Mouse (Mus musculus): ENCODE results near the gene Cers5. TPM values are rescaled to one million over a fixed set of nuclear protein-coding genes. Genes with fewer than 3 reads are reported as not detected.
A peak's percentile ranks its signal among the peaks of the same experiment; 100 is the strongest.
"Not testable (repeated sequence)": the region's sequence is repeated elsewhere in the genome, so short reads cannot be mapped to it uniquely, and the experiment has no call there.

Gene Cers5
- polyA plus RNA-seq (2015; fragmentation: Nextera tagmentation; extraction: Ambion mirVana) = 62.6 and 67.2 TPM in 2 replicates

DNA sequence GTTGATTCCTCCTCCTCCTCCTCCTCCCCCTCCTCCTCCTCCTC lies at the start of gene Cers5:
Cers5 (minus strand) TSS at position 5 of the 44 bp plus-strand sequence.
- not testable (repeated sequence) for ATAC-seq; H3K36me3 ChIP-seq (ENCODE audit: poor library complexity, severe bottlenecking); H3K27me3 ChIP-seq; H3K9me3 ChIP-seq (replicated peaks)
- Histone ChIP-seq H3K4me3 (peak within 1 kb of the TSS; percentile 81), H3K4me1 (peaks cover 16% of the 10 kb centered on the region), H3K4me2 (peak within 1 kb of the TSS; percentile 70), H3K9ac (peak within 1 kb of the TSS; percentile 78), H3K27ac (peak within 1 kb of the TSS; percentile 93)

DNA sequence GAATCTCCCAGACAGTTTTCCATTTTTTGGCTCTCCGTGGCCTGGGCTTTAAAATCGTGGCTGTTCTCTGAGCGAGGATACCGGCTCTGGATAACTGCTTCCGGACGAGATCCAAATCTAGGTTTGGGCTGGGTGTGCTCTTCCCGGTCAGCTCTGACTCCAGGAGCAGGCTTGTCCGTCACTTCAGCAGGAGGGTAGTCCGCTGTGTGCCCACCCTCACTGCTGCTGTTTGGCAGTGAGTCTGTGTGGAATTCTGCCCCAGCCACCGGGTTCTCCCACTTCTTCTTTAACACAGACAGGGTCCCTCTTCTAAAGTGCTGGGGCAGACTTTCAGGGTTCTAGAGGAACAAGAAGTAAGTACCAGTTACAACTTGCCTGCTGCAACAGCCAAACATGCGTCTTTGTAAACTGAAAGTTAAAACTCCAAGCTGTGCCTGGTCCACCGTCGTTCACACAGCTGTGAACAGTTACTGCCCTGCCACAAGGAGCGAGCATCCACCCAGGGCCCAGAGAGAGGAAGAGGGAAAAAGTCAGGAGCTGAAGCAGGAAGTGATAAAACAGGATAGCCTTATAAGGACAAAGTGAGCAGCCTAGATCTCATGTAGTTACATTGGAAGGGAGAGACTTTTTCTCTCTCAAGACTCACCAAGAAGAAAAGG lies 47.1 kb upstream of the Cers5 start:
- no peaks in the 10 kb centered on the region for H3K27me3 ChIP-seq
- WGBS = 69% methylated on average over 14 of the region's 14 CpGs
- peak overlapping the region; percentile 25 for H3K4me3 ChIP-seq
- H3K9me3 ChIP-seq (replicated peaks) = no peaks in the 10 kb centered on the region
- H3K36me3 ChIP-seq (ENCODE audit: poor library complexity, severe bottlenecking) = peaks cover 14% of the 10 kb centered on the region
- peaks cover 43% of the 10 kb centered on the region for H3K4me1 ChIP-seq
- peak overlapping the region; percentile 96 for H3K27ac ChIP-seq
- peak overlapping the region; percentile 66 for H3K9ac ChIP-seq
- no peak for ATAC-seq
- H3K4me2 ChIP-seq = peak overlapping the region; percentile 44

DNA sequence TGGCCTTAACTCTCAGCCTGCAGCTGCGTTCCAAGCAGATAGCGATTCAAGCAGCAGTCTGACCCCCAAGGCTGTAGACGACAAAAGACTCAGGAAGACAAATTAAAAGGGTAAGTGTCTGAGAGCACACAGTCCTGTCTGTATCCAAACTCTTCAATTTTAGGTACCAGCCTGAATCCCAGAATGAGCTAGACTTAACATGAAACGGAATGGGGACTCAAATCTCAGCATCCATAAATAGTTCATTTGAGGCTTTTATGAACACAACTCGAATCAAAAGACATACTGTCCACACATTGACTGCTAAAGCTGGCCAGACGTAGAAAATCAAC lies 46.4 kb upstream of the Cers5 start:
- ATAC-seq = no peak; the same call in 1 of the 2 replicates
- Histone ChIP-seq H3K4me1 (peaks cover 43% of the 10 kb centered on the region), H3K9me3 (replicated peaks) (no peaks in the 10 kb centered on the region), H3K27me3 (no peaks in the 10 kb centered on the region), H3K27ac (peak overlapping the region; percentile 96), H3K4me2 (peak overlapping the region; percentile 44), H3K4me3 (peak overlapping the region; percentile 25), H3K36me3 (ENCODE audit: poor library complexity, severe bottlenecking) (peaks cover 14% of the 10 kb centered on the region), H3K9ac (peak overlapping the region; percentile 66)
- 22% methylated on average over 6 of the region's 6 CpGs for WGBS

DNA sequence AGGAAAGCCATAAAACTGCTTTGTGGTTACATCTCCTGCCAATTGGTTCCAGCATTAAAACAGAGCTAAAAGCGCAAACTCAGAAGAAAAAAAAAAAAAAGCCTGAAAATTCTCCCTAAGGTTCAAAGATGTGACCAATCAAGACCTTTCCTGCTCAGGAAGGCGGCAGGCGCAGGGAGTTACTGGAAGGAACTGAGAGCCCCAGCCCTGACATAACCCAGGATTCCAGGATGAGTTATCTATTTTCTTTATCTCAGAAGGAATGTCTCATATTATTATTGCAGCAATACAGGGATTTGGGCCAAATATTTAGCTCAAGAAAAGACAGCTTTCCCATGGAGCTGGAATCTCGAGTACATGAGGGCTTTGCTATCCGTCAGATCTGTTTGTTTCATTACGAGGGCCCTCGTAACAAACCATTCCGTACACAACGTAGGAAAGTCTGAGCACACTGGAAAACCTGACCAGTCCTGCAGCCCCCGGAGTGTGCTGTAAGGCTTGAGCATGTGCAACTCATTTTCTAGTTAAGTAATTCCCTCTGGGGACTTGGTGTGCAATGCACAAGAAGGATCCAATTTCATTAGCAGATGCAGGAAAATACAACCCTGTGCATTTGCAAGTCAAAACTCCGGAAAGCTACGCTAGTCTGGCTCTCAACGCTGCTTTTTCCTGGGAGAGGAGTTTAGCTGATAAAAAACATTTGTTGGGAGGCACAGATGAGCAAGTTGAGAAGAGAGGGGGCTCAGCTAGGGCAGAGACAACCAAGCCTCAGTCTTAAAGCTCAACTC lies 45.8 kb upstream of the Cers5 start:
- peak; percentile 83 for ATAC-seq
- Histone ChIP-seq H3K36me3 (ENCODE audit: poor library complexity, severe bottlenecking) (peaks cover 14% of the 10 kb centered on the region), H3K9me3 (replicated peaks) (no peaks in the 10 kb centered on the region), H3K4me2 (peak overlapping the region; percentile 44), H3K27me3 (no peaks in the 10 kb centered on the region), H3K9ac (peak overlapping the region; percentile 66), H3K4me1 (peaks cover 42% of the 10 kb centered on the region), H3K4me3 (peak overlapping the region; percentile 25), H3K27ac (peak overlapping the region; percentile 96)
- 12% methylated on average over 13 of the region's 13 CpGs for WGBS

DNA sequence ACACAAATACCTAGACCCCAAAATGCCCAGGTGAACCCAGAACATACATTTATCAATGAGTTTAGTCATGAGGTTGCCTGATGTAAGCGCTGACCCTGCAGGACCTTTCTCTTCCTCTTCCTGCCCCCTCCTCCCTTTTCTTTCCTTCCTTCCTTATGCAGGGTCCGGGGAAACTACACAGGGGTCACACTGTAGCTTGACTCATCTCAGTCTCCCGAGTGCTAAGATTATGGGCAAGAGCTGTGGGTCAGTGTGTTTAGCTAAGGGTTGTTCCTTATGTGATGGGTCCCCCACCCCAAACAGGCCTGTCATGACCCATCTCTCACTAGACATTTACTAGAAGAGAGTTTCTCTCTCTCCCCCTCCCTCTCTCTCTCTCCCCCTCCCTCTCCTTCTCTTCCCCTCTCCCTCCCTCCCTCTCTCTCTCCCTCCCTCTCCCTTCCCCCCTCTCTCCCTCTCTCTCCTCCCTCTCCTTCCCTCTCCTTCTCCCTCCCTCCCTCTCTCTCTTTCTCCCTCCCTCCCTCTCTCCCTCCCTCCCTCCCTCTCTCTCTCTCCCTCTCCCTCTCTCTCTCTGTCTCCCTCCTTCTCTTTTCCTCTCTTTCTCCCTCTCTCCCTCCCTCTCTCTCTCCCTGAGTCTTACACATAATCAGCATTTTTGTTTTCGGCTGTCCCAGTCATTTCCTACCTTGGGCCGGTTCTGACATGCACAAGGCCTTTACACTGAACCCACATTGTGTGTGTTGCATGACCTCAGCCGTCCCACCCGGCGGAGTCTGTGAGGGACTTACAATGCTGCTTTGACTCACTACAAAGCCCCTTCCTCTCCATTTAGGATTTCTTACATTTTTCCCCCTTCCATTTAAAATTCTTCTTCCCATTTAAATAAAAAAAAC lies 44.9 kb upstream of the Cers5 start:
- Histone ChIP-seq H3K4me3 (no peak overlapping the region), H3K4me2 (peak overlapping the region; percentile 37; the same call in 1 of the 2 replicates), H3K9ac (peak overlapping the region; percentile 37; the same call in 1 of the 2 replicates), H3K36me3 (ENCODE audit: poor library complexity, severe bottlenecking) (peaks cover 14% of the 10 kb centered on the region), H3K27me3 (no peaks in the 10 kb centered on the region), H3K4me1 (peaks cover 39% of the 10 kb centered on the region), H3K27ac (peak overlapping the region; percentile 96), H3K9me3 (replicated peaks) (no peaks in the 10 kb centered on the region)
- ATAC-seq = peak; percentile 81
- WGBS = 21% methylated on average over 8 of the region's 8 CpGs

DNA sequence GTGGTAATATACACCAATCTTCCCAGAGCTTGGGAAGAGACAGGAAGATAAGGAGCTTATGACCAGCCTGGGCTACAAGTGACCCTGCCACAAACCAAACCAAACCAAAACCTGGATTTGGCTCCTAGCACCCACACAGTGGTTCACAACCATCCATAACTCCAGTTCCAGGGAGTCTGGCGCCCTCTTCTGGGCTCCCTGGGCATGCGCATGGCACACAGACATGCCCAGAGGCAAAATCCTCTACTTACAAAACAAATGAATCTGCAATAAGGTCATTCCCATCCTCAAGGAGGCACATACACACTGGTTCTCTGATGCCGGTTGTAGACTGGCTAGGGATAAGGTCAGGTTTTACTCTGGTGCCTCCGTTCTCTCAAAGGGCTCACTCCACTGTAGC lies 43.3 kb upstream of the Cers5 start:
- whole genome bisulfite sequencing = 89% methylated on average over 4 of the region's 4 CpGs
- Histone ChIP-seq H3K4me3 (no peak overlapping the region), H3K27me3 (no peaks in the 10 kb centered on the region), H3K27ac (no peak overlapping the region), H3K36me3 (ENCODE audit: poor library complexity, severe bottlenecking) (peaks cover 14% of the 10 kb centered on the region), H3K4me2 (no peak overlapping the region), H3K9ac (no peak overlapping the region), H3K9me3 (replicated peaks) (no peaks in the 10 kb centered on the region), H3K4me1 (peaks cover 35% of the 10 kb centered on the region)
- ATAC-seq = no peak

DNA sequence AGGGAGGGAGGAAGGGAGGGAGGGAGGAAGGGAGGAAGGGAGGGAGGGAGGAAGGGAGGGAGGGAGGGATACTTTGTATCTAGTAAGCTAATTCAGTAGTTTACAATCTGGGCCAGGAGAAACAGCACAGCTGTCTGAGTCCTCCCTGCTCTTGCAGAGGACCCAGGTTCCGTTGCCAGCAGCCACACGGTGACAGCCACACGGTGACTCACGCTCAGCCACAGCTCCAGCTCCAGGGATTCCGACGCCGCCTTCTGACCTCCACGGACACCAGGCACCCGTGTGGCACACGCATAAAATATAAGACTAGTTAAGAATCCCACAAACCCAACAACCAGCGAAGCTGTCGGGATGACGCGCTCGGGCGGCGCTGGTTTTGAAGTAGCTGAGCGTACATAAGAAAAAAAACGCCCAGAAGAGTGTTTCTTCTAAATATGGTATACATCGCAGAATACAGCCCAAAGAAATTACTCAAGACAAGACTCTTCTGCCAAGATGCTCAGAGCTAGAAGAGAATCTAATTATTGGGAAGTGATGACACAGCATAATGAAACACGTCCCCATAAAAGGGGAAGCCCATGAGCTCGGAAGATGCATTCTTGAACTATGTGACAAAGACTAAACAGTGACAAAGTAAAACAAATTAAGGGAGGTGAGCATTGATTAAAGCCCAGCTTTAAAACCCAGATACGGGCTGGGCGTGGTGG lies 42.0 kb upstream of the Cers5 start:
- peaks cover 25% of the 10 kb centered on the region for H3K4me1 ChIP-seq
- no peak overlapping the region for H3K4me3 ChIP-seq
- peaks cover 14% of the 10 kb centered on the region for H3K36me3 ChIP-seq (ENCODE audit: poor library complexity, severe bottlenecking)
- no peaks in the 10 kb centered on the region for H3K27me3 ChIP-seq
- H3K27ac ChIP-seq = peak overlapping the region; percentile 16; the same call in 1 of the 2 replicates
- ATAC-seq = no peak
- no peak overlapping the region for H3K4me2 ChIP-seq
- 91% methylated on average over 24 of the region's 24 CpGs for WGBS
- H3K9me3 ChIP-seq (replicated peaks) = no peaks in the 10 kb centered on the region
- no peak overlapping the region for H3K9ac ChIP-seq

DNA sequence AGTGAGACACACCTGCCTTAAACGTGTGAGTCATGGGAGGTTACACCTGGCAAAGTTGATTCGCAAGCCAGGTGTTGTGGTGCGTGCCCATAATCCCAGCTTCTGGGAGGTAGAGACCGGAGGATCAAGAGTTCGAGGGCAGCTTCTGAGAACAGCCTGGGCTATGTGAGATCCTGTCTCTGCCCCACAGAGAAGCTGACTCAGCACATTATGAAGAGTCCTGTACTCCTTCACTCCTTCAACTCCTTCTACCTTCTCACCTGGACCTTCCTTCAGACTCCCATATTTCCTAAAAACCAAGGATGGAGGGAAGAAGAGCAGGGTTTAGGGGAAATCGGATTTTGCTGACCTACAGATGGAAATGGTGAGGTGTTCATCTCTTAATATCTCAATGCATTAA lies 41.0 kb upstream of the Cers5 start:
- H3K27ac ChIP-seq = no peak overlapping the region
- H3K4me3 ChIP-seq = no peak overlapping the region
- H3K9ac ChIP-seq = no peak overlapping the region
- H3K36me3 ChIP-seq (ENCODE audit: poor library complexity, severe bottlenecking) = peaks cover 14% of the 10 kb centered on the region
- no peaks in the 10 kb centered on the region for H3K27me3 ChIP-seq
- no peaks in the 10 kb centered on the region for H3K9me3 ChIP-seq (replicated peaks)
- H3K4me2 ChIP-seq = no peak overlapping the region
- no peak for ATAC-seq
- H3K4me1 ChIP-seq = peaks cover 25% of the 10 kb centered on the region
- WGBS = 96% methylated on average over 6 of the region's 6 CpGs

DNA sequence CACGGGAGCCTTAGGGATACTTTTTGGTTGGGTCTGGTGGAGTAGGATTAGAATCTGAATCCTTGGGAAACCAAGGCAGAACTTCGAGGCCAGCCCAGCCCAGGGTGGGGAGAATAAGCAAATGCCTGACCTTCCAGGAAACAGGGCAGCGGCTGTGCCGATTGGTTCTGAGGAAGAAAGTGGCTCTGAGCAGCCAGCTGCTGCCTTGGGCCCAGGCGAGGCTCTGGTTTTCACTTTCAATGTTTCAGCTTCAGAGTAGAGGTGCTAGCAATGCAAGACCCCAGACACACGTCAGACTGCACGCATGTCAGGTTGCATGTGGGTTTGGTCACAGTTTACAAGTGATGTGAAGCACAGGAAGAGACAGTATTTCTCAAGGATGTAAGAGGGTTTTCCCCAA lies 39.4 kb upstream of the Cers5 start:
- Histone ChIP-seq H3K9ac (no peak overlapping the region), H3K4me1 (peaks cover 26% of the 10 kb centered on the region), H3K36me3 (ENCODE audit: poor library complexity, severe bottlenecking) (peaks cover 14% of the 10 kb centered on the region), H3K27me3 (no peaks in the 10 kb centered on the region), H3K27ac (no peak overlapping the region), H3K9me3 (replicated peaks) (no peaks in the 10 kb centered on the region), H3K4me3 (no peak overlapping the region), H3K4me2 (no peak overlapping the region)
- WGBS = 77% methylated on average over 7 of the region's 7 CpGs
- no peak for ATAC-seq

DNA sequence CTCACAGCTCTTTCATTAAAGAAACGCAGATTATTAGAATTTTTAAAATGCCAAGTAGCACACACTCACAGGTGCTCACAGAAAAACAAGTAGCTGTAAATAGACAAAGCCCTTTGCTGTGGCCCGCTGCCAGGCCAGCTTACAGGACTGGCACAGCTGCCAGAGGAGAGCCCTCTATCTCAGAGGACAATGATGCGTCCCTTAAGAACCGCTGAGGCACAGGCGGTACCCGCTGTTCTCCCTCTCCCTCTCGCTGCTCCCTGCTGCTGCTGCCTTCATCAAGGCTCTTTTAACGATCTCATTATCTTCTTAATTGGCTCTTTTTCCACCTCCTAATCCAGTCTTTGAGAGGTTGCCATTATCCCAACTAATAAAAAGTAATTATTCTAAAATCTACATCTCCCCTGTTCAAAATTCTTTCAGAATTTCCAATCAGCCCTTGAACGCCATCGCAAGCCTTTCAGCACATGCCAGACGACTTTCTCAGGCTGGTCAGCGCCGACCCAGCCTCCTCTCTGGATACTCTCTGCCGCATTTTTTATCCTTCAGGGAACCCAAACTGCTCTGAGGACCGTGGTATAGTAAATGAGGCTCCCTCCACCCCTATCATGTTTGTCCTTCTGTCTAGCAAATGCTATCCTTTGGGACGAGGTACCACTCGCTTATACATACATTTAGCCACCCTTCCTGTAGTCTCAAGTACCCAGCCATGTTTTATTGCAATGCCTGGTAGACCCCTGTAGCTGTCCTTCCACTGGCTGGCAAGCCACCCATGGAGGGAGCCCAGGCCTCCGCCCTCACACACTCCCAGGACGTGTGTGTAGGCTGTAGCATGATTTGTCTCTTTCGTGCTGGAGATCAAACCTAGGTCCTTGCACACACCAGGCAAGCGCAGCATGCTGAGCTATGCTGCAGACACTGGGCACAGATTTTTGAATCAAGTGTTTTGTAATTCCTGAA lies 35.4 kb upstream of the Cers5 start:
- Histone ChIP-seq H3K27ac (peak overlapping the region; percentile 98), H3K4me1 (peaks cover 45% of the 10 kb centered on the region), H3K27me3 (no peaks in the 10 kb centered on the region), H3K36me3 (ENCODE audit: poor library complexity, severe bottlenecking) (peaks cover 12% of the 10 kb centered on the region), H3K9me3 (replicated peaks) (no peaks in the 10 kb centered on the region), H3K4me3 (peak overlapping the region; percentile 21; the same call in 1 of the 2 replicates), H3K9ac (peak overlapping the region; percentile 30), H3K4me2 (peak overlapping the region; percentile 37)
- 8% methylated on average over 21 of the region's 21 CpGs for WGBS
- ATAC-seq = peak; percentile 96

DNA sequence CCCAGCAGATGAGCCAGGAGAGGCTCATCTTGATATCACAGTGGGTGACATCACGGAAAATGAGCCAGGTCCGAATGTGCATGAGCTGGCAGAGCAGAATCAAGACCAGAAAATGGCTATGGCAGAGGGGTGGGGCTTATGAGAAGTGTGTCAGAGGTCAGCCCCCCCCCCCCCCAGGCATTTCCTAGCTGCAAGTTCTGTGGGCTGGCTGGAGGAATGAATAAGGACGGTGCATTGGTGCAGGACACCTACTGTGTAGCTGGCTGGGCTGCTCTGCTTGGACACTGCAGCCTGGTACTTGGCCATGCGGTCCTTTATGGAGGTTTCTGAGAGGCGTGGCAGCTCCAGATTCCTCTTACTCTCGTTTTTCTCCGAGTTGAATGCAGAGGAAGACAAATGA lies 33.5 kb upstream of the Cers5 start:
- Histone ChIP-seq H3K27ac (peak overlapping the region; percentile 98), H3K27me3 (no peaks in the 10 kb centered on the region), H3K4me3 (no peak overlapping the region), H3K9me3 (replicated peaks) (no peaks in the 10 kb centered on the region), H3K4me1 (peaks cover 53% of the 10 kb centered on the region), H3K36me3 (ENCODE audit: poor library complexity, severe bottlenecking) (peaks cover 12% of the 10 kb centered on the region), H3K9ac (no peak overlapping the region), H3K4me2 (no peak overlapping the region)
- ATAC-seq = no peak
- 19% methylated on average over 7 of the region's 7 CpGs for WGBS
